Mouse (Mus musculus) liver (tissue): ENCODE results near the gene Scg5.

Source experiments
- DNase-seq: peaks from one replicate; pipeline ENCODE4 v3.0.0-alpha.2; 2020; ENCODE audit warnings: mixed read lengths

Scg5 gene

DNA sequence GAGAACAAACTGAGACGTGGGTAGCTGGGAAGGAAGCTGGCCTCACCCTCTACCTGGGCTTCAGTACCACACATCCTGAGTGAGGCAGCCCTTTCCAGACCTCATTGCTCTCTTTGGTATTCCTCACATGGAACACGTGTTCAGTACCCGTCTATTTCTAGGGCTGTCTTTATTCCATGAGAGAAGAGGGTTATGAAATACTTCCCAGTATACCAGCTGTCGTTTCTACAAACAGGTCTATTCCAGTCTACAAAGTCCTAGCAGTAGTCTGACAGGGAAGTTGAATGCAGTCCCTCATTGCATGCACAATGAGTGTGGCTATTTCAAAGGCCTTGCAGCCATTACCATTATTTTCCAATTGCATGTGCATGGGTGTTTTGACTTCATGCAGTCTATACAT is 23.2 kb downstream of the Scg5 start:
- no peak for DNase-seq

DNA sequence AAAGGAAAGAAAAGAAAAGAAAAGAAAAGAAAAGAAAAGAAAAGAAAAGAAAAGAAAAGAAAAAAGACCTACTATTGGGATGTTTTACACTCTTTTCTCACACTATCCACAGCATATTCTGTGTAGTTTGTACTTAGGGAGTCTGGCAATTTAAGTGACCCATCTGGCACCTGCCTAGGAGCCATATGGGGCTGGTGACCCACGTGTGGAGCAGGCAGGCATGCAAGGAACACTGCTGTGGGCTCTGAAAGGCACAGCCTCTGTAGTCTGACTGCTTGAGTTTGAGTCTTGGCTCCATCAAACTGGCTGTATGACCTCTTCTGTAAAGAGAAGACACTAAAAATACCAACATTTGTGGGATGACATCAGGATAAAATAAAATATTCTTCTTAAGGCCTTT is 25.2 kb downstream of the Scg5 start:
- no peak for DNase-seq

DNA sequence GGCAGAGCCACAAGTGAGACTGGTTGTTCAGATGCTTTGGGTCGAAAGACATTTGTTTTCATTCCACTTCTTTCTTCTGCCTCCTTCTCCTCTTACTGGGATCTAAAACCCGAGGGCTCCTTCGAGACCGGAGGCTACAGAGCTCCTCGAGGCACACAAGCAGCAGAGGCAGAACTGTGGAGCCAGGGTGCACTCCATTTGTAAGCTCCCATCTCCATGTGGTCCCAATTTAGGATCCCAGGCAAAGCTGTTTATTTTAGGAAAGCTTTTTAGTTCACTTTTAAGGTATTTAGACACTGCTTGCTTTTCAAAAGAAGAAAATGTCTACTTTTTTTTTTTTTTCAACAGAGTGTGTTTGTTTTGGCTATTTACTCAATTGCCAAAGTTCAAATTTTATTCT is 28.1 kb downstream of the Scg5 start:
- DNase-seq: no peak

DNA sequence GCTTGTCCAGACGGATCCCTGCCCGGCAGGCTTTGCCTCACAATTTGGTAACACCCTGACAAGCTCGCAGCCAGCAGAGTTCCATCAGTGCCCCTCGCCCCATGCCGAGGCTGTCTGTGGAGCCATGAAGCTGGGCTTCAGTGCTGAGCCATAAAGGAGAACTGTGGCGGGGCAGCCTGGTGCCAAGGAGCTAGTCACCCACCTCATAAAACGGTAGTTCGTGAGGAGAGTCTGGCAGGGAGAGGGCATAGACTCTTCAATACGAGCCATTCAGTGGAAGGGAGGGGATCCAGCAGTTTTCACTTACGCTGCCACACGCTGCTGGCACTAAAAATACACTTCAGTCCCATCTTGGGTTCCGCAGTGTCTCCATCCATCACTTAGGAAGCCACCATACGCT is 30.3 kb downstream of the Scg5 start:
- no peak for DNase-seq

DNA sequence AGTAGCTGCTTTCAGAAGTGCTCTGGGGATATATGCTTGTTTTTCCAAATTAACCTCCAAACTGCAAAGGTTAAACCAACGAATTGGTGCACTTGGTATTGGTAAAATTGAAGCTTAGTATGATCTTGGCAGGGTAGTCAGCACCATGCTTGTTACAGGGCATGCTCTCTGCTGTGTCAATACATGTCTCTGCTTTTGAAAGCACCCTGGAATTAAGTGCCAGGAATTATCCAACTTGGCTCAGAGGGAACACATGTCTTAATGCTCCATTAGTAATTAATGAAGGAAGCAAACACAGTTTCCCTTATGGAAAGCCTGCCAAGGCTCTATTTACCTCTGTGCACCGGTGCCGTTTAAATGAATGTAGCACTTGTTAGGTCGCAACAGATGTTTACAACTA is 33.7 kb downstream of the Scg5 start:
- no peak for DNase-seq

DNA sequence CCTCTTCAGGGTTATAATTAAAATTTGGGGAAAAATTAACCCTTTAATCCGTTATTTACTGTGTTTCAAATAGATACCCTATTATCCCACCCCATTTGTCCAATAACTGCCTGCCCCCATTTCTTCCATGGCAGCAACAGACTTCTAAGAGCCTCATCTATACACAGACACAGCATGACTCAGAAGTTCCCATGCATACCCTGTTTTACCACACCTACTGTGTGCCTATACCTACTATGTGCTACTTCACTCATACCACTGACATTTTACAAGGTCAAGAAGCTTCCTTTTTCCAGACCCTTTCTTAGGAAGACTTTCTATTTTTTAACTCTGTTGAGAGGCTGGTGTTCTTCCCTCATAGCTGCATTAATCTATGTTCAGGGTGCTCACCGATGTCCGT is 35.4 kb downstream of the Scg5 start:
- no peak for DNase-seq

DNA sequence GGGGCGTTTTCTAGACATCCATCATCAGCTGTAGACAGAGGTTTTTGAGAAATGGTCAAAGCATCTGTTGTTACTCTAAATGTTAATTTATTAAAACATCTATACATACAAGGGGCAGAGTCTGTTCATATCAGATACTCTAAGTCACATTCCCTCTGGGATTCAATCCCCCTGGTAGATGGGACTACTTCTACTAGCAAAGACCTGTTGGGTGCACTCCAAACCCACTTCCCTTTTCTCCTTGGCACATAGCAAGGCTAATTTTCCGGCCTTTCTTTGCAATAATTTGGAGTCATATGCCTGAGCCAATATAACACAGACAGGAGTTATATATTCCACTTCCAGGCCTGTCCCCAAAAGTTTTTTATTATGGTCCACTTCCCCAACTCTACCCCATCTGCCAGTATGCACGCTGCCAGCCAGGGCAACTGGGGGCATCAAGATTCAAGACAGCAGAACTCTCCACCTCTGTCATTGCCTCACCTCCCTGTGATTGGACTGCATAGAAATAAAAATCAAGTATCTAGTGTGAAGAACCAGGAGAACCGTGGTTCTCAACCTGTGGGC is 40.0 kb downstream of the Scg5 start:
- no peak for DNase-seq

DNA sequence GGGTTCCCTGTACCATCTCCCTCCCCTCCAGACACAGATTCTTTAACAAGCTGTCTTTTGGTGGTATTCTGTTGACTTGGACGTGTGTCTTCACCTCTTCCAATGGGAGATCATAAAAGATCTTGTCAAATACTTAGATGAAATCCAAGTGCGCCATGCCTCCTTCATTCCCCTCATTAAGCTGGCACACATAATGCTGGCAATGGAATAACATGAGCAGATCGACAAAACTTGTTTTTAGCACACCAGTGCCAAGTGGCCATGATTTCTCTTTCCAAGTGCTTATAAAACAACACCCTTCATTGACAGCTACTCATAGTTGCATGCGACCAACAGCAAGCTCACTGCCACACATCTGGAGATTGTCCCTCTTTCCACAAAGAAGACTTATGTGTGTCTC is 41.0 kb downstream of the Scg5 start:
- DNase-seq: no peak

DNA sequence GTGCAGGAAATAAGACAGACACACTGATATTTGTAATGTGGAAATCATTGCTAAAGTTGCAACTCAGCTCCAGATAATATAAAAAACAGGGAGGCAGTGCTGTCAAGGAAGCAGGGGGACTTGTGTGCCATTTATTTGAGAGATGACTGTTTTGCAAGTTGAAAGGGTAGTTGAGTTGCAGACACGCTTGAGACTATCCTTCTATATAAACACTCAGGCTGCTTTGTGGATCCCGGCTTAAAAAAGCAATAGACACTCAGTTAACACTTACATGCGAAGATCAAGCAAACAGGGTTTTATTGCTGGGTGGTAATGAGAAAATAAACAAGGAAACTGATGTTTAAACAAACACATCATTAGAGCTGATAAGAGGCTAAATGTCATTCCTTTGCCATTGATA is 44.1 kb downstream of the Scg5 start:
- DNase-seq: no peak

DNA sequence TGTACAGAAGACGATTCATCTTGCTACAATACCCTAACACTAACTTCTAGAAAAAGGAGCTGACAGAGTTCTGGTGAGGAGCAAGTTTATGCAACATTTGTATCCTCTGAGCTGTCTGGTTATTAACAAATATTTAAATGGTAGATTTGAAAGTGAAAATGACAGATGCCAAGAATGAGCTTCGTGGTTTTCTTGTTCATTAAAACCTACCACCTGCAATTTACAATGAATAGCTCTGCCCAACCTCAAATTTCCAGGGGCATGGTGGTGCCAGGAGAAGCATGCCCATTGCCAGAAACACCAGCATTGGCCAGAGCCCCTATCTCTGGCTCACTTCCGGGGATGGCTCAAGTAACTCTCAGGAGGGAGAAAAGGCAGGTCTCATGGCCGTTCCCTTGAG is 47.4 kb downstream of the Scg5 start:
- no peak for DNase-seq

DNA sequence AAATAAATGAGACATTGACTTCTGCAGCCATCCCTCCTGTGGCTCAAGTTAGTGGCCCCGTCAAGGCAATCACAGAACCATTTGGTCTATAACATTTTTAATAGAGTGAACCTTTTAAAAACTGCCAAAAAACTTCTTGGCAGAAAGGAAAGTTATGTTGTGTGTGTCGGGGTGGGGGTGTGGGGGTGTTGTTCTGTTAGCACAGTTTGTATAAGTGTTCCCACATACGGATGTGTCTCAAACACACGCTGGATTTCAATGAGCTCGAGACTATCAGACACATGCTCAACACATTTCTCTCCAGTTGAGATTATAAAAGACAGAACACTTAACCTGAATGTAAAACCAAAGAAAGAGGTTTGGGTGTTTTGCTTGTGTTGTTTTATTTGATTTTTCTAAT is 47.8 kb downstream of the Scg5 start:
- no peak for DNase-seq

DNA sequence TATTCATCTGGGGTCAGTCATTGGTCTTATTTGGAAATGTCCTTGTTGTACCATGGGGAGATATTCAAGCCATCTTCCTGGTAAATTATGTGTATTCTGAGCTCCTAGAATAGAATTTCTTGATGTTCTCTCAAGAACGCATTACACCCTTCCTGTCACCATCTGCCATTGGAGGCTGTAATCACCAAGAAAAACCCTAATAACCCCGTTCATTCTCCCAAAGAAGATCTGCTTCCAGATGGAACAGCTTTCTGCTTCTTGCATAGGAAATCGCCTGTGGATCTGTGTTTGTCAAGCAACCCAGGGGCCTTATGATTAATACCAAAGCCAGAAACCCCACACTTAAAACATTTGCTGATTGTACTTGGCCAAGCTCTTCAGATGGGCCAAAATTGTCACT is 49.6 kb downstream of the Scg5 start:
- DNase-seq: no peak

DNA sequence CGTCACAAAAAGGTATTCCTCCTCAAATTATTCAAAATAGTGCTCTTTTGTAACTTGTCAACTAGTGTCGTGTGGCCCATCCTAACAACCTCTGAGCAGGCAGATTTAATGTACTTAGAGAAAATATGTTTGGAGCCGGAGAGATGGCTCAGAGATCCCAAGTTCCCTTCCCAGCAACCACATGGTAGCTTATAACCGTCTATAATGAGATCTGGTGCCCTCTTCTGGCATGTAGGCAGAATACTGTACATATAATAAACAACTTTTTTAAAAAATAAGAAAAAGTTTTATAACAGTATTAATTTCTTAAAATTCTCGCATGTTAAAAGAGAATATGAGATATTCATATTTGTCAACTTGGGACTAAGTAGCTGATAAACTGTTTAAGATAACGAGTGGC is 50.9 kb downstream of the Scg5 start:
- no peak for DNase-seq

DNA sequence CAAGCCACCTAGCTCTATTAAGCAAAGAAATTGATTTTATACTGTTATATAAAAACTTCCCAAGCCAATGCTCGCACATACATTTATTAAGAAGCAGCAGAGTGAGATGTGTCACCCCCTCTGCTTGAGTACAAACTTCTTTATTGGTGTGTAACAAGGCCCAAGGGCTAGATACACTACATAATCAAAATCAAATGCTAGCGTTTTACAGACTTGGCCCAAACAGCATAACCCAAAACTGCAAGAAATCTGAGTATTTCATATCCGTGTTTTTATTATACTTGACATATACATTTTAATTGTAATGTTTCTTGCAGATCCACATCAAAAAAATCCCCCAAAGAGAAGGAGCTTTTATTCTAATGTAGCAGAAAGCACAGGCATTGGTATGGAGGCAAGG is 52.6 kb downstream of the Scg5 start:
- no peak for DNase-seq

DNA sequence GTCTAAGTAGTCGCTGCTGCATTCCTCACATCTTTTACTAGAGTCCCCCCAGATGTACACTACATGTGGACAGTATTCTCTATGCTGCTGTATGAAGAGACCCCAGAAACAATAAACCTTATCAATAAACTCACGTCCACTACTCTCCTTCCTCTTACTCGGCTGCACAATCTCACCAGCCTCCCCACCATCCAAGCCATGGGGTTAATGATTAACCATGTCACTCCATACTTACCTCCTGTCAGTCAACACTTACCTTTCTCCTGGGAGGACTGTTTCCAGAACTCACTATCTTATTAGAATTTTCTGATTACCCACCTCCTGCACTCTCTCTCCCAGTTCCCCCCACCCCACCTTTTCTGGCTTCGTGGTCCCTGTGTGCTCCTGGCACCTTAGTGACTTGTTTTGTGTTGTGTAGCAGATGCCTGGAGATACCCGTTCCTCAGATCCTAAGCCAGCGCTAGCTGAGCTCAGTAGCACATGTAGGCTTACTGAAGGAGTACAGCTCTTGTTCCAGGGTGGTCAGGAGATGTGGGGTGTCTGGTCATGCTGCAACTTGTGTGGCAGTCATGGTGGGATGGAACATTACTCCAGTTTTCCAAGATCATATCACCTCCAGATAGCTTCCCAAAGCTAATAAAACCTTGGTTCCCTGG is 54.6 kb downstream of the Scg5 start:
- DNase-seq: no peak

DNA sequence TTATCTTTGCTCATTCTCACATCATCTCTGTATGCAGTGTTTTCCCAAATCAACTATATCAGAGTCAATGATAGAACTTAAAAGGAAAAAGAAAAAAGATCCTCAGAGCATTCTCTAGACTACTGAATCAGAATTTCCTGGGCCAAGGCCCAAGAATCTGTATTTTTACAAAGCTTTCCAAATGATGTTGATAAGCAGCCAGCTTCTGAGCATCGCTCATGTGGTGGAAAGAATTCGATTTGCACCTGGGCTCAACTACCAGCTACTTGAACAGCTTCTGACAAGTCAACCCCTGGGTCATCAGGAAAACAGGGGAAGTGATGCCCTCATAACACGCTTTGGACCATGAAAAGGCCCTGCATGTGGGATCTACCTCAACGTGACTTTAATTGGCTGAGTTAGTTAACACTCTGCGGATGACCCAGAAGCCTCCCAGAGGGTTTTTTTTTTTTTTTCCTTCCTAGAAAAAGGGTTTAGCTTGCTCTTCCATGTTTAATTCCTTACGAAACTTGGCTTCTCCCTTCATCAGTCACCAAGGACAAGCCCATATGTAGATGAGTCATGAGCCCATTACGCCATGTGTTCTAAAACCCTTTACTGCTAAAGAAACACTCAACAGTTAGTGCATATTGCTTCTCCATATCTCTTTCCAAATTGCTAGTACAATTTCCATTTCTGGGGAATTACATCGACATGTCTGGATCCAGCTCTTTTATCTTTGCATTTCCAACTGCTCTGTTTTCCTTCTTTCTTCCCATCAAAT is 60.2 kb downstream of the Scg5 start:
- no peak for DNase-seq

DNA sequence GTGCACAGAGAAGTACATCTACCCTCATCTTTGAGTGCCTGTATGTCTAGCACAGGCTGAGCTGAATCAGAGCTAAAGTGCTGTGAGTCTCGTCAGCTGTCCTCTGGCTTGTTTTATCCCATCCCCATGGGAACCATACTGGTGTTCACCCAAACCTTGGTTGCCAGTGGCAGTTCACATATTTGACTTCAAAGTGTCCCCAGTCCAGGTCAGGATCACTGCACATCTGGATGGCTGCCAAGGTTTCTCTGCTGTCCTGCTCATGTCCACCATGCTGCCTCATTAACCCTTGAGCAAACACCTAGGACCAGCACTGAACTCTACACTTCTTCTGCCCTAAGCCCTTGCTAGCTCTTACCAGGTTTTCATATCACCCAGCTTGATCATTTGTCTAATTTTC is 63.0 kb downstream of the Scg5 start:
- DNase-seq: peak; percentile 32

DNA sequence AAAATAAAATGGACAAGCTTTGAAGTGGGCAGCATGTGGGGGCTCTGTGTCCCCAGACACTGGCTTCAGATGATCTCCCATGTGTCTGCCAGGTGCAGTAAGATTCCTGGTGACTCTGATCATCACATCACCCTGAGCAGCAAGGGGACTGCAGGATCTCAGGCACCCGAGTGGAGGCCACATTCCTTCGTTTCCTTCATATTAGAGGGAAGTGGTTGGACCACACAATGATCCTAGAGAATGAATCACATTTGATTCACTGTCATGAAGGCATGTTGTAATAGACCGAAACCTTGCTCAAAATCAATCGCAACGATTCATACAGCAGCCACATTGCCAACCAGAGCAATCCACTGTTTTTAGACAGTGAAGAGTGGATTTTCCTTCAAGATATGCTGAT is 64.0 kb downstream of the Scg5 start:
- no peak for DNase-seq

DNA sequence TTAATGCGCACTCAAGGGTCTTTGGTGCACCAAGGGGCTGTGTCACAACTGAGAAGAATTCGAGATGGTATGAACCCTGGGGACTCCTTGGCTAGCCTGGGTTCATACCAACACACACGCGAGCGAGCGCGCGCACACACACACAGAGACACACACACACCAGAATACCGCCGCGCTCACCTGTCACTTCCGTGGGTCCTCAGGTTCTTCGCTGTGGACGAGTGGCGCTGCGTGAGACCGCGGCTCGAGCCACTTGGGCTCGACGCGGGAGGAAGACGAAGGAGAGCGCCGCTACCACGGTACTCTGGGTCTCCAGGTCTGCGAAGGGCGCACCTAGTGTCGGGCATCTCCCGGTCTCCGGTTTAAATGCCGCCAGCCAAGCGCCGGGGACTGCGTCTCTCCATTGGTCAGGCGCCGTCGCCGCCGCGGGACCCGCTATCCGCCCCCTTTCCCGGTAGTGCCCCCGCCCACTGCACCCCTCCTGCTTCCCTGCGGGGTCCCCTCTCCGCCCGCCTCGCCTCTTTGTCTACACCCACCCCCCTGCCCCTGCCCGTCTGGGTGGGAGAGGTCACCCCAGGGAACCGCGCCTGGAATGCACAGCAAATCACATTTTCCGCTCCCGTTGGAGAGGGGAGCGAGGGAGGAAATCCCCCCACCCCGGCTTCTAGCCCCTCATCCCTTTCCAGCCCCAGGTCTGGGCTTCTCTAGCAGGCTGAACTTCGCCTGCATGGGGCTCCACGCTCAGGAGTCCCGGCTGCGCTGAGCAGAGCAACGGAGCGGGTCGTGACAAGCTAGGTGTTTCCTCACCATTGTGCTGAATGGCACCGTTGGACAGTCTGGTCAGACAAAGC is 70.4 kb downstream of the Scg5 start, which contains the start of gene Grem1:
Grem1 (minus strand) TSS at position 336 of the 851 bp plus-strand sequence.
- no peak for DNase-seq

DNA sequence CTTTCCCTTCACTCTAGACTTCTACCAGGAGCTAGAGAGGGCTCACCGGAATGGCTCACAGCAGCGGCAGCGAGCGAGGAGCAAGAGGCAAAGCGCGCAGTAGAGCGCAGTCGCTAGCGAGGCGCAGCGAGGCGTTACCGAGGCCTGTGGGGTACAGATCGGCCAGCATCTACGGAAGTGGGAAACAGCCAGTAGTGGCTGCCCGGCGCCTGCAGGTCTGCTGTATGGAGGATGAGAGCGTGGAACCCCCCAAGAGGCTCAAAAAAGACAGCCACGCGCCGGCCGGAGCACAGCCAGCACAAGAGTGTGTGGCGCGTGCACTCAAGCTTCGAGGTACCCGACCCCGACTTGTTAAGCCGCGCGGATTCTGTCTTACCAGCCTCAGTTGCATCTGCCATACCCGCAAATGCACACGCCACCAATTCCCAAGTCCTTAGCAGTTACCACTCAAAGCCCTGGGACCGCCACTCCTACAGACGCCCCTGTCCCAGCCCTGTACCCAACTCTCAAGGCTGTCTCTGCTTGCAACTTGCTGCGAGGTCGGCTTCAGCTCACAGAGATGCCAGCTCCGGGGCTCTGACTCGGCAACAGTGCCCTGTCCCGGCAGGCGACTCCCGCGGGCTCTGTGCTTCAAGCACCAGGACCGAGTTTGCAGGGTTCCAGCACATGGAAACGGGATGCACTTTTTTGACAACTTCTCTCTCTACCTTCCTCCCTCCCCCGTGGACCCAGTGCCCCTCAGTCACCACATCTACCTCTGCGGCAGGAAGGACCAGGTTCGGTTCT is 71.2 kb downstream of the Scg5 start:
- no peak for DNase-seq

DNA sequence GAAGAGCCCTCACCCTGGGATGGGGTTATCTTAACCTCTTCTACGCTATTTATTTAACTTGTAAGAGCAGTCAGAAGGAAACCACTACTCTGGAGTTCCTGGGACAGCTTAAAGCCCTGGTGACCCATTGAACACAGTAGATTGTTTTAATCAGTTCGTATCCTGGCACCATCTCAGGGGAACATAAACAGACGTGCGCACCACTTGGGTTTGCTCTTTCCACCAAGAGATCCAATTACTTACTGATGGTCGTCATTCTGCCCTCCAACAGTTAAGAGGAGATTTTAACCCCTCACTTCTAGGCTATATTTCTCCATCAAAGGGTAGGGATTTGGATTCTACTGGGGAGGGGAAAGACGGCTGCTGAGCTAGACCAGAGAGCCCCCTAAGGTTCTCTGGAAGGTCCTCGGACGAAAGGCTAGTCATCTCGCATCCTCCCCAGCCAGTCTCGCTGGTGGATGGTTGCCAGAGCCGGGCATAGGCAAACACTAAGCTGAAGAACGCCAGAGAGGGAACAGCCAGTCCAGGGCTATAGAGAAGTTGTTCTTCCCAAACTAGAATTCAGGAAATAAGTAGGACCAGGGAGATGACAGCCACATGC is 71.9 kb downstream of the Scg5 start:
- no peak for DNase-seq

DNA sequence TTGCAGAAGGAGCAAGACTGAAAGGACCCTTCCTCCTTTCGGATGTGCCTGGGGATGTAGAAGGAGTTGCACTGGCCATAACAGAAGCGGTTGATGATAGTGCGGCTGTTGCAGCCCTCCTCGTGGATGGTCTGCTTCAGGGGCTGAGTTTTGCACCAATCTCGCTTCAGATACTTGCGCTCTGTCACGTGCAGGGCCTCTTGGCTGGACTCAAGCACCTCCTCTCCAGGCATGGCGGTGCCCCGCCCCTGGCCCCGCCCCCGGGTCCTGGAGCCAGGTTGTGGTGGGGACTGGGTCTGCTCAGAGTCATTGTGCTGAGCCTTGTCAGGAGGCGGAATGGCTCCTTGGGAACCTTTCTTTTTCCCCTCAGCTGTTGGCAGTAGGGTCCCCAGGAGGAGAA is 79.2 kb downstream of the Scg5 start:
- DNase-seq: no peak
